Mouse (Mus musculus): ENCODE results near the gene Rangap1.
"Not testable (repeated sequence)": the region's sequence is repeated elsewhere in the genome, so short reads cannot be mapped to it uniquely, and the experiment has no call there.

Gene Rangap1

DNA sequence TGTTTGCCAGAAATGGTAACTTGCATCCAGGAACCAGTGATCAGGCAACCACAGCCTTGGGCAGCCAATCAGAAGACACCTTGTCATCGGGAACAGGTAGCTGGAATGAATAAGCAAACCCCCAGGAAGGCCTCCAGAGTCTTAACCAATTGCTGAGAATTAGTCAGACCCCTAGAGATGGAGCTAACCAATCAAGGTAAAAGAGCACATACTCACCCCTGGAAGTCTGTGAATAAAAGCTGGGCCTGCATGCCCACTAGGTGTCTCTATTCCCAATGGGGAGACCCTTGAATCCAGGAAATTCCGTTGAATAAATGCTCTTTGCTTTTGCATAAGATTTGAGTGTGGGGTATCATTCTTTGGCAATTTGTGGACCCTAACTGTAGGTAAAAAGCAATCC, 5.4 kb downstream of the Rangap1 start:
- peak in 1 of 2 experiments; percentile 22 for DNase-seq

DNA sequence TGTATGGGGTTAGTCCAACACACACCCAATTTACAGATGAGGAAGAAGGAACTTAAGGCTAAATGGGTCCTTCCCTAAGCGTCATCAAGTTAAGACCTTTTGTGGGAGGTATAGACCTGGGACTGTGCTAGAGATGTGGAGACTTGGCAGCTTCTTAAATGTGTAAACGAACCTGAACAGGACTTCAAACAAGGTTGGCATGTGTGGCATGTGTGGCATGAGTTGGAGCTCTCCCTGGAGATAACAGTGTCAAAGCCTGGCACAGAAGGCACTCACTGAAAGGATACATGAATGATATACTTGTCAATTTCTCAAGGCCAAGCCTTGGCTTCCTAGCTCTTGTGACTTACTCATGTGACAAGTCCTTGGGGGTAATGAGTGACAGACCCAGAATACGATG, 6.0 kb downstream of the Rangap1 start:
- peak in 1 of 2 experiments; percentile 45 for DNase-seq

DNA sequence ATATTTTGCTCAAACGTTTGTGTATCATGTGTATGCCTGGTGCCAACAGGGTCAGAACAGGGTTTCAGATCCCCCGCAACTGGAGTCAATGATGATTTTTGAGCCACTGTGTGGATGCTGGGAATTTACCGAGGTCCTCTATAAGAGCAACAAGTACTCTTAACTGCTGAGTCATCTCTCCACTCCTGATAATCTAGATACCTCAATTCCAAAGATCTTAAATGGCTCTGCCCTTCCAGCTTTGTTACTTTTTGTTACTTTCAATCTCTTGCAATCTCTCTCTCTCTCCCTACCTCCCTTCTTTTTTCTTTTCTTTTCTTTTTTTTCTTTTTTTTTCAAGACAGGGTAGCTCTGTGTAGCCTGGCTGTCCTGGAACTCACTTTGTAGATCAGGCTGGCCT, 10.3 kb downstream of the Rangap1 start:
- DNase-seq, result no peak

DNA sequence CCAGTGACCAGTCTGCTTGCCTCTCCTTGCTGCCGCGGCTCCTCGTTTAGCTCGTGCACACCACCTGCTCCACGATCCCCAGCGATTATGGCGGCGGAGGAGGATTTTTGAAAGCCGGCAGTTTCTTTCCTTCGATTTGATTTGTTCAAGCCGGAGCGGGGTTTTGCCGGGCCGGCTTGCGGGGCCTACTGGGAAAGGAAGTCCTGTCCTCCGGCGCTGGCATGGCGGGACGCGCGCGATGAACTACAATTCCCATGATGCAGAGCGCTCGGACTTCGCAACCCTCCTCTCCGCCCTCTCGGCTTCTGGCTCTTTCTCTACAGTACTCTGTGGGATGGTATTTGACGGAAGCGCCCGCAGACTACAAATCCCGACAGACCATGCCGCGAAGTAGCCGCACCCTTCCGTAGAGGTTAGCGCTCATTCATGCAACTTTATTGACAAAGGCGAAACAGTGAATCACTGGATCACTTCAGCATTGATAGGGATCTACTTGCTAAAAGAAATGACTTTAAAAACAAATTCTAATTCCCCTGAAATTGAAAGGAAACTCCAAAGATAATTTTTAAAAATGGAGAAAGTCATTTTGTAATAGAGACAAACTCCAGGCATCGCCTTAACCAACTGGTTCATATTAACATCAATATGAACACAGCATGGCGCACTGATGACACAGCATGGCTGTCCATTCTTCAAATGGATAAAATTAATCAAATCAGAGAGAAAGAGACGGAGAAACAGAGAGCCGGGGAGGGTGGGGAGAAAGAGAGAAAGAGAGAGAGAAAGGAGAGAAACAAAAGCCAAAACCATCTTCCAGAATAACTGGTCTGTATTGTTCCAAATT, 15.3 kb downstream of the Rangap1 start:
- DNase-seq, result peak; percentile 98 to 99

DNA sequence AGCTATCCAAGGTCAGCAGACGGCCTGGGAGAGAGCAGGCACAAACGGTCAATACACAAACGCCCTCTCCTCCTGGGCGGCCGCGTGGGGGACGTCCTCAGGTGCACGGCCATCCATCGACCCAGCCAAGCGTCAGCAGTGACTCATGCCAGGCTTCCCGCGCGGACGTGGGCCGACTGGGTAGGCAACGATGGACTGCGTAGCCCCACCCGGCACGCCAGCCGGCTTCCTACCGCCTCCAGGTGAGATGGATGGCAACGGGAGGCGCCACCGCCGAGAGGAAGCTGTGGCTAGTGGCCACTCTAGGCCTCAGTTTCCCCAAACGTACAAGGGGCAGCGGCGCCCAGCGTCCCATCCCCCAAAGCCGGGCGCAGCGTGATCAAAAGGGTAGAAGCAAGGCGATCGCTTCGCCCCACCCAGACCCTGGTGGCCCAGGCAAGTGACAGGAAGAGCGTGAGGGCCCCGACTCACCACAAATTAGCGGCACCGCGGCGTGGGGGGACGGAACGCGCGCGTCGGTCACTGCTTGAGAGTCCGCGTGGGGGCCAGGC, 16.0 kb downstream of the Rangap1 start:
- DNase-seq, result peak; percentile 28 to 49

DNA sequence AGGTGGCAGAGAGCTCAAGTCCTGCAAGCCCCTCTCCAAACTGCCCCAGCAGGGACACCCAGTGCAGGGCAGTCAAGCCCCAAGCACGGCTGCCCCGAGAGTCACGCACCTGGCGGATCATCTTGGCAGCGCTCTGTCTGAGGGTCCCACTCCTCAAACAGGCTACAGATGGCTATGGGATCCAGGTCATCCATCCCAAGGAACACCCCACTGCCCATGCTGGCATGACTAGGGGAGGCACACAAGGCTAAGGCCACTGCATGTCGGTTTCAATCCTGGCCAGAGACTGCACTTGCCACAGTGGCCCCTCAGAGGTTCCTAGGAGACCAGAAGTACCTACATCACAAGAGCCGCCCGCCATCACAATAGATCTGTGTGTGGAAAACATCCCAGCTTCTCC, 19.4 kb downstream of the Rangap1 start:
- no peak for DNase-seq

DNA sequence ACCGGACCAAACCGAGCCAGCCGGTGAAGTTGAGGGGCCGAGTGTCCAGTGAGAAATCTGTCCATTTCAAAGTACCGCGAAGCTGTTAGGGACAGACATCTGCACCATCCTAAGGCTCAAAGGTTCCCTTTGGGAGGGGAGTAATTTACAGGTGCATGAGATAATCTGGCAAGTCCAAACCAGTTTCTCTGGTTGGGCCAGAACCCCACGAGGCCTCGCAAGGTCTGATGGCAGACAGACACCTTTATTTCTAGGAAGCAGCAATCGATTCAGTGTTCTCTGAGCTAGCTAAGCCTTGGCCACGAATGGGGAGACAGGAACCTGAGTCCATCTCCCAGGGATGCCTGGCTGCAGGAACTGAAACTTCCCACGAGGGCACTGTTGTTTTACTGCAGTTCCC, 21.7 kb downstream of the Rangap1 start:
- no peak for DNase-seq

DNA sequence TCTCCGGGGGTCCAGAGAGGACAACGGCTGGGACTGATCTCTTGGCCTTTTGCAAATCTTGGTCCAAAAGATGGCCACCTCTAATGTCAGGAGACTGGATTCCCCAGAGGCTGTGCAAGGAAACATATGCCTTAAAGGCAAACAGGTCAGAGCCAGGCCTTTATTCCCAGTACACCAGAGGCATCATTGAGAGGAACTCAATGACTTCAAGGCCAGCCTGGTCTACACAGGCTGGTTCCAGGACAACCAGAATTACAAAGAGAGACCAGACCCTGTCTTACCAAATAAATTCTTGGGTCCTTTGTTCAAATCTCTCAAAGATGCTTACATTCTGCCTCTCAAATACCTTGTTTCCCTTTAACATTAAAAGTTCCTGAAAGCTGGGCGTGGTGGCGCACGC, 23.0 kb downstream of the Rangap1 start:
- DNase-seq, result no peak

DNA sequence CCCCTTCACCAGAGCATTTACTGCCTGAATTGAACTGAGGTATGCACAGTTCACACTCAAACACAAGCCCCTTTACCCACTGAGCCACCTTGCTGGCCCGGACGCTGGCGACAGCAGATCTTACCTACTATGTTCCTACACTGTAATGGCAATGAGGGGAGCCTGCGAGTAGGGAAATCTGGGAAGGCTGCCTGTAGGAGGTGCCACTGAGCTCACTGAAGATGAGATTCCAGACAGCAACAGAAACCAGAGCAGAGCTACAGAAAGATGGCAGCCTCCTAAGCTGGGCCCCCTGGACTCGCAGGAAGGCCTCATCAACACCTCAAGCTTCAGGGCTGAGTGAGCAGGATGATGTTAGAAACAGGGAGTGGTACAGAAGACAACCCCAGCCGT, 26.2 kb downstream of the Rangap1 start:
- DNase-seq, result no peak

DNA sequence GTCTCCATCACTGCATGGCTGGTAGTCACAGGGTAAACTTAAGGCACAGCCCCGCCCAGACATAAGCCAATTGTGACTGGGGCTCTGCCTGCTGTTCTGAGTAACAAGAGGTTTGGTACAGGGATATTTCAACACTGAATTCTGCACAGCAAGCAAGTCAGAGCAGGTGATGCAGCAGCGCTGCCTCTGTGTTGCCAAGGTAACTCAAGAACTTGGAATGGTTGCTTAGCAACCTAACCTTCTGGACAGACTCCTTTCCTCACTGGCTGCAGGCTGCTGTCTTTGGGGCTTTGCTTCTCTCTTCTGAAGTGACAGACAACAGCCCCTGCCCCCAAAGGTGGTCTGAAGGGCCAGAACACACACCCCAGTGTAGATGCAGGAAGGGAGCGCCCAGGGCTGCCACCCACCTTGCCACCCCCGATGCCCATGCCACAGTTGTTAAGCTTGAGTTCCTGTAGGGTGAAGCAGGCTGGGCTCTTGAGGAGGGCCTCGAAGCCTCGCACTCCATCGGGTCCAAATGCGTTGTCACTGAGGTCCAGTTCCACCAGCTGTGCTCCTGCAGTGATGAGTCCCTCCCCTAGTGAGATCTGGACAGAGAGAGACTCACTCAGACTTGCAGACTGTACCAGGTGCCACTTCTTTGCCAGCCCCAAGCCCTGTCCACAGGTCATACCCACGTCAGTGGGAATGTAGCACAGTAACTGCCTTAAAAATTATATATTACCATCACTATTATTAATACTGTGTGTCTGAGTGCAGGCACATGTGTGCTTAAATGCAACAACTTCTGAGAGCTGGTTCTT, 26.8 kb downstream of the Rangap1 start:
- no peak for DNase-seq

DNA sequence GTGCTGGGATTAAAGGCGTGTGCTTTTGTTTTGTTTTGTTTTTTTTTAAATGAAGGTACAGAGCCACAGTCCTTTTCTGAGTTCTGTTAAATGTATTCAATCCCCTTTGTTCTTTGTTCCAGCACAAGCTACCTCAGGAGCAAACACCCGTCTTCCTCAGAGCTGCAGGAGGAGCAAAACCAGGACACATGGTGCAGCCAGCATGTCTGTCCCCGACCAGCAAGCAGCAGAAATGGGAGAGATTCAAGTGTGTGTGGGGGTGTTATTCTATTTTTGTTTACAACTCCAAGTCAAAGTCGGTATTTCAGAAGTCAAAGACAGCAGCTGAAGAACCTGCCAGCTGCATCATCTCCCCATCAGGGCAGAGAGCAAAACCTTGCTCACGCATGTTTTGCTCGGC, 31.6 kb downstream of the Rangap1 start:
- DNase-seq, result no peak

DNA sequence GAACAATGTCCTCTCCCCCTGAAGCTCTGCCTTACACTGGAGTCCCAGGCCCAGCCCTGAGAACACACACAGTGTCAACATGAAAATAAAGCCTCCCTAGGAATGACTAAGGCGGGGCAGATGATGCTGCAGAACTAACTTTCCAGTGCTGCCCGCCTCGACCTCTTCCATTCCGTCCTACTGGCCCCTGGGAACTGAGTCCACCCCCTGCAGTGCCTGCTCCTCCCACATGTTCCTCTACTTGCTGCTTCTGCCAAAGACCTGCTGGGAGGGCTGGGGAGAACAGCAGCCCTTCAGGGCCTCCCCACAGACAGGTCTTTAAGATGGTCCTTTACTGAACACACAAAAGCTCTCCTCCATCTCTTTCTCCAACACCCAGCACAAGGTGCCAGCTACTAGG, 34.5 kb downstream of the Rangap1 start:
- no peak for DNase-seq

DNA sequence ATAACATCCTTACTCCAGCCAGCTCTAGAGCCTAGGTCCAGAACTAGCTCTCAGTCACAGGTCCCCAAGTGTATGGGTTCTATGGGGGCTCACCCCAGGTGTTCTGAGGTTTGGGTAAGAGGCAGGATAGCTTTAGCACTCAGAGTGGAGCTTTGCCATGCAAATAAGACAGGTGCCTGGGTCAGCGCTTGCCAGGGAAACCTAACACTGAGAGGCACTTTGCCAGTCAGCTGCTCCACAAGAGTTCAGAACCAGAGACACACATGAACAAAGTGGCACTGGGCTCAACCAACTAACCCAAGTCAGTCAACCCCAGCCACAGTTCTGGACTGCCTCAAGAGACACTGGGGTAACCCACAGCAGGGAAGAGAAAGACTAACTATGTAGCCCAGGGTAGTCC, 35.6 kb downstream of the Rangap1 start:
- no peak for DNase-seq

DNA sequence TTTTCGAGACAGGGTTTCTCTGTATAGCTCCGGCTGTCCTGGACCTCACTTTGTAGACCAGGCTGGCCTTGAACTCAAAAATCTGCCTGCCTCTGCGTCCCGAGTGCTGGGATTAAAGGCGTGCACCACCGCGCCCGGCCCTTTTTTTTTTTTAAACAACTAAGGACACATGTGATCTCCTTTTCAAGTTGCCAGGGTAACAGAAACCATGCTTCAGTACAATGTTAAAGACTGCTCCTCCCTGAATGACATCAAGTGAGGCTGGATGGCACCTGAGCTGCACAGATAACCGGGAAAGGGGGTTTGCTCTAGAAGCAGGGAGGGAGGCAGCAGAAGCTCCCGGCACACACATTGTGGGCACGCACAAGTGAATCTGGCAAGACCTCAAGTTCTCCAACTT, 36.3 kb downstream of the Rangap1 start:
- no peak for DNase-seq

DNA sequence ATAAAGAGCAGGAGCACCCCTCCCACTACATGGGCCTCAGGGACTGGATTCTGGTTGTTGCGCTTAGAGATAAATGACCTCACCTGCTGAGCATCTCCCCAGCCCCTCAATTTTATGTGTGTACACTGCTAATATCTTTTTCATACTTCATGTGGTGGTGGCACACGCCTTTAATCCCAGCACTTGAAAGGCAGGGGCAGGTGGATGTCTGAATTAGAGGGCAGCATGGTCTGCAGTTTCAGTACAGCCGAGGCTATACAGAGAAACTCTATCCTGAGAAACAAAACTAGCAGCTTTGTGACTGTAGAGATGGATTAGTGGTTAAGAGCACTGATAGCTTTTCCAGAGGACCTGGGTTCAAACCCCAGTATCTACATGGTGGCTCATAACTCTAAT, 42.2 kb downstream of the Rangap1 start:
- no peak for DNase-seq

DNA sequence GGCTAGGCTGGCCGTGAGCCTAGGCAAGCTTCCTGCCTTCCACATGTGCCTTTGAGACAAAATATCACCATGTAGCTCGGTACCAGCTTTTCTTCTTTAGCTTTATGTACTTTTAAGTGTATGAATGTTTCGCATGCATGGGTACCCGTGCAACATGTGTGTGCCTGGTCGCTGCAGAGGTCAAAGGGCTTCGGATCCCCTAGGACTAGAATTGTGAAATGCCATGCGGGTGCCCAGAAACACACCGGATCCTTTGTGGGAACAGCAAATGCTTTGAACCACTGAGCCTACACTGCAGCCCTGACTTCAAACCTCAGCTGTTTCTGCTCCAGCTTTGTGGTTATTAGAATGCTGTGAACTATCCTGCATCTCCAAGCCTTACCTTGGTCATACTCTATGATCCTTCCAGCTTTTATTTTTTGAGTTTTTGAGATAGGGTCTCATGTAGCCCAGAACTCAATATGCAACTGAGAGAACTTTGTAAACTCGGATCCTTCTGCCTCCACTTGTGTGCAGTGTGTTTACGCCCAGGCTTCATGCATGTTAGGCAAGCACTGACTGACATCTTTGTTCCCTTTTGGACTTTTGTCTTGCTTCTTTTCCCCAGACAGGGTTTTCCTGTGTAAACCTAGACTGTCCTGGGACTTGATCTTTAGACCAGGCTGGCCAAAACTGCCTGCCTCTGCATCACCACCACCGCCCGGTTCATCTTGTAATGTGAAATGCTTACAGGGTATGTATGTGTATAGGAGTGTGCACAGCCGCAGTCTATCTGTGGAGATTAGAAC, 42.8 kb downstream of the Rangap1 start:
- no peak for DNase-seq

DNA sequence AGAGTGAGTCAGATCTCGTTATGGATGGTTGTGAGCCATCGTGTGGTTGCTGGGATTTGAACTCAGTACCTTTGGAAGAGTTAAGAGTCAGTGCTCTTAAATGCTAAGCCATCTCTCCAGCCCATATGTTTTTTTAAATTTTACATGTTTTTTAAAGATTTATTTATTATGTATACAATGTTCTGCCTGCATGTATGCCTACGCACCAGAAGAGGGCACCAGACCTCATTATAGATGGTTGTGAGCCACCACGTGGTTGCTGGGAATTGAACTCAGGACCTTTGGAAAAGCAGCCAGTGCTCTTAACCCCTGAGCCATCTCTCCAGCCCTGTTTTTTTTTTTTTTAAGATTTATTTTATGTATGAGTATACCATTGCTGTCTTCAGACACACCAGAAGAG, 44.0 kb downstream of the Rangap1 start:
- DNase-seq, result not testable (repeated sequence)

DNA sequence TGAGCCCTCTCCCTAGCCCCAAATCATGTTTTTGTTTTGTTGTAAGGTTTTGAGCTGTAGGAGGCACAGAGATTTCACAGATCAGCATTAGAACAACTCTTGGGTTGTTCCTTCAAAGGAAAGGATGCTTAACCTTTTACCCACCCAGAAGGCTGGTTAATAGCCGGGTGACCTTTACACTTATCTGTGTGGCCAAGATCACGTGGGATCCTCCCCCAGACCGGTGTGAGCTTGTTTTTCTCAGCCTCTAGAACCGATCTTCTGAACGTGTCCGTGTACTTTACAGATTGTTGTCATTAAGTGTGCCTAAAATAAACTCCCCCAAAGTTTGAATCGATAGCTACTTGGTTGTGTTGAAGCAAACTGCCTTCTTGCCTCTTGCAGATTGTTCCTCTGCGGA, 44.7 kb downstream of the Rangap1 start:
- DNase-seq, result no peak

DNA sequence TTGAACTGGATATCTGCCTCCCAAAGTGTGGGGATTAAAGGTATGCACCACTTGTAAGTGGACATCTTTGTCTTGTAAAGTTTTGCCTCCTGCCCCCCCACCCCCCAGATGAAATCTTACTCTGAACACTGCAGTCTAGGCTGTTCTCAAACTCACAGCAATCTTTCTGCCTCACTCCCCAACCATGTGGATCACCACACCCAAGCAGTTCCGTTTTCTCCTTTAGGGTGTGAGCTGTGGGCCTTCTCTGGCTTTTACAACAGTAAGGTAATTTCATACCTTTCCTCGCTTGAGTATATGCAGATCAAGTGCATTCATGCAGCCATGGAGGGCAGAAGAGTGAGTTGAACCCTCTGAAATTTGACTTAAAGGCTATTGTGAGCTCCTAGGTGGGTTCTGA, 45.2 kb downstream of the Rangap1 start:
- no peak for DNase-seq

DNA sequence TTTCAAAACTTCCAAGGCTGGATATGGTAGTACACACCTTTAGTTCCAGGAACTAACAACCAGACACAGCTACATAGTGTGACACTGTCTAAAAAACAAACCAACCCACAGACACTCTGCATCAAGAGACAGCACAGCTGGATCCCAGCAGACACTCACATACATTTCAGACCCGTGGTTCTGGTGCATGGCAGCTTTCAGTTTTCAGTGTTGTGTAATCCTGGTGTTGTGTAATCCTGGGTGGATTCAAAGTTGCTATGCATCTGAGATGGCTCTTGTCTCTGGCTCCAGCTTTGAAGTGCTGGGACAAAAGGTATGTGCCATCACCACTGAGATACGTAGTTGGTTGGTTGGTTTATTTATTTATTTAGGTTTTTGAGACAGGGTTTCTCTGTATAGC, 46.8 kb downstream of the Rangap1 start:
- DNase-seq, result no peak

DNA sequence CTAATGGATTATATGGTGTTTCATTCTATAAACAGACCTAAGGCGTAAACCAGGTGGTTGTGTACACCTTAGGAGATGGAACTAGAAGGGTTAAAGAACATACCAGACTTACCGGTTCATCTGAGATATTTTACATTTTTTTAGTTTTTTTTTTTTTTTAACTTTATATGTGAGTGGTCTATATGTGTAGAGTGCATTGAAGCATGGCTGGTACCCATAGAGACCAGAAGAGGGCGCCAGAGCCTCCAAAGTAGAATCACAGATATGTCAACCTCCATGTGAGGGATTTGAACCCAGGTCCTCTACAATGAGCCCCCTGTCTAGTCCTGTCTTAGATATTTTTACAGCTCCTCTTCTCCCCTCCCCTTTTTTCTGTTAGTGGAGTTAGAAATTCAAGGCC, 47.5 kb downstream of the Rangap1 start:
- DNase-seq, result peak in 1 of 2 experiments; percentile 21

DNA sequence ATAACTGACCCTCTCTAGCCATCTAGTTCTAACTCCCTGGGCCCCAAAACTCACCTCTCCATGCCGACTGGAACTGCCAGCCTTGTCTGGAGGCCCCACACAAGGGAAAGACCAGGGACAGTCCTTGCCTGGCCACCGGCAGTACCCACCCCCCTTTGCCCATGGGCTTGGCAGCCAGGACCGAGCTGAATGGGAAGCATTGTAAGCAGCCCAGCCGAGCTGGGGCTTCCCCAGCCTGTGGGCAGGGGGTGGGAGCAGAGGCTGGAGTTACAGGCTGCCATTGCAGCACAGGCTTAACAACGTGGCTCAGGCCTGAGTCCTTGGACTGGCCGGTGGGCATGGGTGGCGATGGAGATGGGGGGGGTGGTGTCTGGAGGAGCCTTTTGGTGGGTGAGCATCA, 48.2 kb downstream of the Rangap1 start, which contains the start of gene Chadl:
TSS of gene Chadl (minus strand) at position 113 of the 400 bp plus-strand sequence.
- DNase-seq, result no peak

DNA sequence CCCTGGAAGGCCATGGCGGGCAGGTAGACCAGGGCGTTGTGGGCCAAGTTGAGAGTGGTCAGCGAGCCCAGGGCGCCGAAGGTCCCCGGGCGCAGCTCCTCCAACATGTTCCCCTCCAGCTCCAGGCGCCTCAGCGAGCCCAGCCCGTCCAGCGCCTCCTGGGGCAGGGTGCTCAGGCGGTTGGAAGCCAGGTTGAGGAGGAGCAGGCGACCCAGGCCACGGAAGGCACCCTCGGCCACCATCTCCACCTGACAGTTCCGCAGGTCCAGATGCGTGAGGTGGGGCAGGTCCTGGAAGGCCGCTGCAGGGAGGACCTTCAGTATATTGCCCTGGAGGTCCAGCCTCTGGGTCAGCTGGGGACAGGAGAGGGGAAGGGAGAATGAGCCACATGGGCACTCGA, 50.4 kb downstream of the Rangap1 start:
- DNase-seq, result peak in 1 of 2 experiments; percentile 13
